Mouse (Mus musculus): Measurements from ENCODE around the gene Ddb1.

DNA sequence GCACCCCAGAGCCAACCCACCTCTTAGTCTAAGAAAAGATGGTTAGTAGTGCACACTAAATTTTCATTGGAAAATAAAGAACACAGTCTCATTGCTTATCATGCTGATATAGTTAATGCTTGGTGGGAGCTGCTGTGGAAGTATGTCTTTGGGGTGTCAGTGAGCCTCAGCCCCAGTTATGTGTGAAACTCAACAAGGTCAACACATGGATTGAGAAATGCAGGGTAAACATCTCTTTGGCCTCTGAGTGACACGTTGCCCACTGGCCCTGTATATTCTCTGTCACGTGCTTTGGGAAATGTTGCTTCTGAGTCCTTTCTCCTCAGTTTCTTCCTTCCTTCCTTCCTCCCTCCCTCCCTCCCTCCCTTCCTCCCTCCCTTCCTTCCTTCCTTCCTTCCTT lies 53.3 kb downstream of the Ddb1 start:
- no peak for TF ChIP-seq CTCF (IDR thresholded peaks at IDR 0.05; ENCODE audit: low read depth, low read length)
- TF ChIP-seq POLR2A (IDR thresholded peaks at IDR 0.05; ENCODE audit: insufficient read depth, low read length) = no peak
- TF ChIP-seq EP300 (IDR thresholded peaks at IDR 0.05; ENCODE audit: insufficient read depth, low read depth, low read length) = no peak
